Mouse (Mus musculus) heart, adult 2 months (tissue): ENCODE measurements around the gene Mrpl1. TPM values are rescaled to one million over a fixed set of nuclear protein-coding genes. Genes with fewer than 3 reads are reported as not detected.

Experiments
- DNase-seq, 2 experiments: peaks; one replicate each; pipeline ENCODE4 v3.0.0; 2021
- H3K27ac ChIP-seq: fragments of 200-600 bp; 2 replicates; pipeline ENCODE4 v1.8.1; 2022
- H3K27me3 ChIP-seq: fragments of 200-500 bp; 2 replicates; pipeline ENCODE4 v1.6.1; 2012; ENCODE audit warnings: mild to moderate bottlenecking, low read length, inconsistent platforms, mixed read lengths; ENCODE audit not compliant: control insufficient read depth, insufficient read depth
- H3K36me3 ChIP-seq: fragments of 200-500 bp; 2 replicates; pipeline ENCODE4 v1.6.1; 2012; ENCODE audit warnings: low read length, inconsistent platforms; ENCODE audit not compliant: control insufficient read depth, insufficient read depth
- H3K4me1 ChIP-seq: fragments of 200-500 bp; 2 replicates; pipeline ENCODE4 v1.6.1; 2011; ENCODE audit warnings: low read length; ENCODE audit not compliant: control insufficient read depth, insufficient read depth
- H3K4me3 ChIP-seq: fragments of 200-600 bp; 2 replicates; pipeline ENCODE4 v1.8.1; 2022
- H3K79me2 ChIP-seq: fragments of 200-500 bp; replicated peaks from 2 replicates; pipeline ENCODE4 v1.6.1; 2012; ENCODE audit warnings: mild to moderate bottlenecking, inconsistent platforms, low read length, moderate library complexity, mixed read lengths; ENCODE audit not compliant: control insufficient read depth, insufficient read depth
- H3K9ac ChIP-seq: fragments of 200-500 bp; 2 replicates; pipeline ENCODE4 v1.6.1; 2012; ENCODE audit warnings: low read depth, mild to moderate bottlenecking, control low read depth, inconsistent platforms, low read length, mixed read lengths
- CTCF ChIP-seq: fragments of 200-600 bp; IDR thresholded peaks from 2 replicates; pipeline ENCODE4 v1.8.1; 2022; ENCODE audit warnings: antibody characterized with exemption, mild to moderate bottlenecking, moderate library complexity
- EP300 ChIP-seq: fragments of 200-500 bp; IDR thresholded peaks from 2 replicates; pipeline ENCODE4 v1.6.1; 2011; ENCODE audit warnings: low read depth, low read length, control low read depth; ENCODE audit not compliant: insufficient read depth
- POLR2A ChIP-seq: fragments of 200-500 bp; IDR thresholded peaks from 2 replicates; pipeline ENCODE4 v1.6.1; 2011; ENCODE audit warnings: mild to moderate bottlenecking, low read depth, low read length, control low read depth; ENCODE audit not compliant: insufficient read depth
- WGBS: fragments of 180-500 bp; shearing (Covaris S2); methylation state at CpG from one replicate; pipeline ENCODE4 v1.1.7; 2018; 5-methylcytosine and 5-hydroxymethylcytosine counted together
- intact Hi-C: fragments of 180-260 bp; cut with DNase I; formaldehyde crosslinking; loops from one replicate; pipeline ENCODE4 v1.15.1; 2025
- polyA plus RNA-seq: library from polyadenylated mRNA; depleted of rRNA; stranded (reverse); fragments of >200 nt; gene quantifications from 2 replicates; pipeline ENCODE4 v1.2.3, GENCODE M21; 2012
- total RNA-seq, 2 experiments: library from RNA; stranded (reverse); gene quantifications; 2 replicates each; pipeline ENCODE4 v1.2.3; 2021

Gene Mrpl1
- total and polyA plus RNA-seq, 3 experiments = 4.8 to 27.4 (median 25.8) TPM

GRCm38 (mm10) chr5:96176879-96177358 lies 32.4 kb upstream of the Mrpl1 start:
- 35% methylated on average over 11 of the region's 11 CpGs for WGBS
- no peak overlapping the region for H3K9ac ChIP-seq

GRCm38 (mm10) chr5:96183211-96183610 lies 26.1 kb upstream of the Mrpl1 start:
- H3K79me2 ChIP-seq = no peaks in the 10 kb centered on the region
- intact Hi-C loops = no loop called here
- no peak overlapping the region for H3K27ac ChIP-seq
- no peak overlapping the region for H3K9ac ChIP-seq
- DNase-seq = no peak
- no peaks in the 10 kb centered on the region for H3K36me3 ChIP-seq
- H3K27me3 ChIP-seq = no peaks in the 10 kb centered on the region
- H3K4me3 ChIP-seq = no peak overlapping the region
- no peaks in the 10 kb centered on the region for H3K4me1 ChIP-seq
- TF ChIP-seq CTCF (no peak), EP300 (no peak), POLR2A (no peak)
- 73% methylated on average over 2 of the region's 2 CpGs for WGBS

More at GRCm38 (mm10) chr5:96176879-96177358, 32.4 kb upstream of the Mrpl1 start:
- peak overlapping the region; percentile 79 for H3K27ac ChIP-seq
- intact Hi-C loops = no loop called here
- peaks cover 2% of the 10 kb centered on the region; the same call in 1 of the 2 replicates for H3K4me1 ChIP-seq
- no peaks in the 10 kb centered on the region; the same call in 1 of the 2 replicates for H3K36me3 ChIP-seq
- H3K4me3 ChIP-seq = no peak overlapping the region
- H3K79me2 ChIP-seq = no peaks in the 10 kb centered on the region
- H3K27me3 ChIP-seq = no peaks in the 10 kb centered on the region
- TF ChIP-seq POLR2A (peak; percentile 25; the same call in 1 of the 2 replicates), CTCF (no peak)
- peak in 1 of 2 experiments; percentile 23 for DNase-seq

- no peak overlapping the region for H3K4me3 ChIP-seq
- no peaks in the 10 kb centered on the region for H3K4me1 ChIP-seq
- TF ChIP-seq POLR2A (no peak), EP300 (no peak), CTCF (no peak)
- DNase-seq = no peak
- no peak overlapping the region for H3K9ac ChIP-seq
- H3K27ac ChIP-seq = no peak overlapping the region
- WGBS = 26% methylated on average over 2 of the region's 2 CpGs
- intact Hi-C loops = no loop called here
- H3K36me3 ChIP-seq = no peaks in the 10 kb centered on the region
- H3K27me3 ChIP-seq = no peaks in the 10 kb centered on the region
- H3K79me2 ChIP-seq = no peaks in the 10 kb centered on the region
These were observed 25.3 kb upstream of the Mrpl1 start for GRCm38 (mm10) chr5:96183987-96184386.

GRCm38 (mm10) chr5:96189761-96190160 lies 19.5 kb upstream of the Mrpl1 start:
- intact Hi-C loops = no loop called here
- H3K27me3 ChIP-seq = no peaks in the 10 kb centered on the region
- WGBS = 95% methylated on average over 1 of the region's 1 CpGs
- H3K4me1 ChIP-seq = no peaks in the 10 kb centered on the region
- DNase-seq = no peak
- H3K36me3 ChIP-seq = no peaks in the 10 kb centered on the region
- no peak overlapping the region for H3K27ac ChIP-seq
- H3K4me3 ChIP-seq = no peak overlapping the region
- H3K9ac ChIP-seq = no peak overlapping the region
- H3K79me2 ChIP-seq = no peaks in the 10 kb centered on the region
- TF ChIP-seq POLR2A (no peak), CTCF (no peak), EP300 (no peak)

- Histone ChIP-seq H3K4me1 (no peaks in the 10 kb centered on the region), H3K79me2 (no peaks in the 10 kb centered on the region), H3K27ac (no peak overlapping the region), H3K4me3 (no peak overlapping the region), H3K27me3 (no peaks in the 10 kb centered on the region), H3K9ac (no peak overlapping the region), H3K36me3 (no peaks in the 10 kb centered on the region)
- WGBS = 56% methylated on average over 4 of the region's 4 CpGs
- TF ChIP-seq POLR2A (no peak), EP300 (no peak), CTCF (no peak)
- DNase-seq = no peak
- intact Hi-C loops = no loop called here
These were observed 18.0 kb upstream of the Mrpl1 start for GRCm38 (mm10) chr5:96191251-96191650.

- Histone ChIP-seq H3K4me1 (no peaks in the 10 kb centered on the region), H3K36me3 (no peaks in the 10 kb centered on the region), H3K9ac (no peak overlapping the region), H3K4me3 (no peak overlapping the region), H3K27ac (peak overlapping the region; percentile 65), H3K27me3 (no peaks in the 10 kb centered on the region), H3K79me2 (no peaks in the 10 kb centered on the region)
- no peak for TF ChIP-seq POLR2A
- peak; percentile 39; the same call in 1 of the 2 replicates for TF ChIP-seq EP300
- peak; percentile 61 for TF ChIP-seq CTCF
- WGBS = 33% methylated on average over 2 of the region's 2 CpGs
- no peak for DNase-seq
- intact Hi-C loops = loop anchor here (2.0 kb wide), 1 partner anchor 34 kb away; no protein-coding TSS in a partner anchor
These were observed 12.7 kb upstream of the Mrpl1 start for GRCm38 (mm10) chr5:96196547-96197052.
